Mouse (Mus musculus): ENCODE measurements around the gene Qars.

Qars gene

DNA sequence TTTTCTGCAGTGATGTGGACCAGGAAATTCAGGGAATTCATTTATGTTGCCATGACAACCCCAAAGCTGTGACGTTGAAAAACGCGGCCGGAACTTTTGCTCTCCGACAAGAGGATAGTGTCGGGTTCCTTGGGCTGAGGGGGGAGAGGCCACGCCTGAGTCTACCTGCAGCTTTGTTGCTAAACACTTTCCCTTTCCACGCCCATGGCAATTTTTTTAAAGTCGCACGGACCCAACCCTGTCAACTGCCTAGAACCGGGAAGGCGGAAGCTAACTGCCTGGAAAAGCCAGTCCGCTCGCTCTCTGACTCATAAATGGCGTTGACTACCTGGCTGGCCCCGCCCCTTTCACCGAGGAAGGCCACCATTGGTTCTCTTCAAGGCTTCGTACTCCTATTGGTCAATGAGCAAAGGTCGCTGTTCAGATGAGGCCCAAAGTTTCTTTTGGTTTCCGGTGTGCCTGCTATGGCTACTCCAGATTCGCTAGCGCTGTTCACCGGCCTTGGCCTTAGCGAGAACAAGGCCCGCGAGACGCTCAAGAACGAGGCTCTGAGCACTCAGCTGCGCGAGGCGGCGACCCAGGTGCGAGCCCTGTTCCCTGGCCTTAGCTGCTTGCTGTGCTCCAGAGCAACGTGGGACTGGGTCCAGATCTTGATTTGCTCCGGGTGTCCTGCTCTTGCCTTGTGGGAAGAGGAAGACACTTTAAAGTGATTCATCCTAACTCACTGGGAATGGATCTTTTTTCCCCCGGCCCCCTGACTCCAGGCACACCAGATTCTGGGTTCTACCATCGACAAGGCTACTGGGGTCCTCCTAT lies at the start of gene Qars:
Gene Qars (plus strand): TSS at position 88 of the 816 bp plus-strand sequence.
- peak; percentile 89 for DNase-seq

DNA sequence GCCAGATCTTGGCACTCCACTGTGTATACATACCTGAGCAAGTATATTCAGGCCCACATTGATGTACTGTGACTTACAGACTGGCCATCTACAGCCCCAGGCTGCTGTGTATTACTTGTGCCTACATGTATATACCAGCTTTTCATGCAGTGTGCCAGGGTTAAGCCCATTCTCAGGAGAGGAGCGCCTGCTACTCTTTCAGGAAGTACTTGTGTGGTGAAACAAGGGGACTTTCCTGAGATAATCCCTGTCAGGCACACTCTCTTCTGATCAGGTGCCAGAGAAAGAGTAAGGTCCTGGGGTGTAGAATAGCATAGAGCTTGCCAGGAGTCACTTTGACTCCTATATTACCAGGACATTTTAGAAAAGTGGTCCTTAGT lies 47.6 kb upstream of the Qars start:
- no peak for DNase-seq

DNA sequence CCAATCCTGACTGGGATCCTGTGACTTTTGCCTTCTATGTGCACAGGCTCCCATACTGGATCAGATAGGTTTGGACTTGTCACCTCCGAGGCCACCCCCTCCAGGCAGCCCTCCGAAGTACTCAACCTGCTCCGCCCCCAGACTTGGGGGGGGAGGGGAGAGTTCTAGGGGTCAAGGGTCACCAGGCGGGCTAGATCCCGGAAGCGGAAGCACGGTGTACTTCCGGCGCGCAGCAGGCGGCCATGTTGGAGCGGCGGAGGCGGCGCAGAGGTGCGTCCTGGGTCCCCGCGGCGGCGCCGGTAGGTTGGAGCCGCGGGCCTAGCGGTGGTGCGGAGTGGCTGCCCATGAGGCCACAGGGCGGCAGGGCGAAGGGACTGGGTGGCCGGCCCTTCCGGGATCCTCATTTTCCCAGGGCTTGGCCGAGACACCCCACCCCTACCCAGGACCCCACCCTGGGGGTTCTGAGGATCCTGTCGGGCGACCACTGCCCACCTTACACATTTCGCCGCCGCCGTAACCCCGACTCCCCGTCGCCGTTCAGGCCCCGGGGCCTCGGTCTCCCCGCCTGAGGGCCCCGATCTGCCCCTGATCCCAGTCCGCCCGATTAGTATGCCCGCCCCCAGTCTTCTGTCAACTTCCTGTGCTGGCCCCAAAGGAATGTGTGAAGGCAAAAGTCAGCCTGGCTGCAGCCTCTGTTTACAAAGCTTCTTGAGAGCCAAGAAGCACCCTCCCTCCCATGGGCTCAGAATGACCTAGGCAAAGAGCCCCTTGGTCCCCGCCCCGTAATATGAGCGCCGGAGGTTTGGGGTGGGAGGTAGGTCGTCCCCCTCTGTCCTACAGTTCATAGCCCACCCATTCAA lies 47.0 kb upstream of the Qars start, which contains the start of gene Ccdc71:
Gene Ccdc71 (plus strand): TSS at position 209 of the 860 bp plus-strand sequence.
- peak; percentile 87 for DNase-seq

DNA sequence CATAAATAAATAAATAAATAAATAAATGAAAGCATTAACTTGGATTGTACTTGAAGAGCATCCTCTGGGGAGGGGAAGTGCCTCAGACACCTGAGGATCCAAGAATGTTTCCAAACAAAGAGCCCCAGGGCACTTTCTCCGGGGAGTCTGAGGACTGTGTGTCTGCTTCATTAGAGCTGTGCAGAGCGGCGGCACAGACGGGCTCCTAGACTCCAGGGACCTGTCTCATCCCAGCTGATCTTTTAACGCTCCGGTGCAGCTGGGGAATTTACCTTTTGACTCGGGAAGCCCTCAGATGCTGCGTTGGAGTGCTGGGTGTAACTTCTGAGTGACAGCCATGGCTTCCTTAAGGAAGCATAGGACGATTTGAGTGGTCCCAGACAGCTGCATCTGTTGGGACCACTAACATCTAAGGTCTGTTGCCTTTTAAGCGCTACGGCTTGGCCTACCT lies 46.3 kb upstream of the Qars start, which contains the start of gene Klhdc8b:
Gene Klhdc8b (minus strand): TSS at position 401 of the 451 bp plus-strand sequence.
- DNase-seq = no peak

DNA sequence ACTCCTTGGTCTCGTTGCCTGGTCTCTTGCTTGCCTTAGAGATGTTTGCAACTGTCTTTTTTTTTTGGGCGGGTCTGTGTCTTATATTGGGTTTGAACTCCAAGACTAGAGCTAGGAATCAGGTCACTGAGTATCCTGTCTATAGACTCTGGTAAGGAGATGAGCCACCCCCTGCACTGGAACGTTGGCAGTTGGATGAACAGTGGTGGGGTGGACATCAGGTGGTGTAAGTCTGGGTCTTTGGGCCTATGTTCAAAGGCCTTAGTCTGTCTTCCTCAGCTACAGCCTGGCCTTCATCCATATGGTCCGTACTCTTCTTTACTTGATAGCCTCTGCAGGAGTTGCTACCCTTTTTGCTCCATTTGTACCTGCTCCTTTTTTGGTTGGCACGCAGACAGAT lies 45.8 kb upstream of the Qars start:
- DNase-seq = no peak

- no peak for DNase-seq
Measured at GRCm38 (mm10) chr9:108462192-108462591, 45.3 kb upstream of the Qars start.

DNA sequence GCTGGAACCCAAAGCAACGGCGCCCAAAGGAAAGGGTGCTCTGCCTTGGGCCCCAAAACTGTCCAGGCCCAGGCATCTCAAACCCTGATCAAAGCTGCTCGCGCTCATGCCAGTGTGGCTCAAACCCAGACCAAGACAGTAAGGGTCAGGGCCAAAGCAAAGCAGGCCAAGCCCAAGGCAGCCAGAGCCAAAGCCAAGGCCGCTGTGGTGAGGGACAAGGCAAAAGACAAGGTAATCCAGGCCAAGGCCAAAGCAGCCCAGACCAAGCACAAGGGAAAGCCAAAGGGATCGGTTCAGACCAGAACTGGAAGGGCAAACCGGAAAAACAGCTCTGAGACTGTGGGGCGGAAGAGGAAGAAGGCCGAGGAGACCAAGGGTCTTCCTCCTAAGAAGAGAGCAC lies 43.8 kb upstream of the Qars start:
- DNase-seq = no peak

DNA sequence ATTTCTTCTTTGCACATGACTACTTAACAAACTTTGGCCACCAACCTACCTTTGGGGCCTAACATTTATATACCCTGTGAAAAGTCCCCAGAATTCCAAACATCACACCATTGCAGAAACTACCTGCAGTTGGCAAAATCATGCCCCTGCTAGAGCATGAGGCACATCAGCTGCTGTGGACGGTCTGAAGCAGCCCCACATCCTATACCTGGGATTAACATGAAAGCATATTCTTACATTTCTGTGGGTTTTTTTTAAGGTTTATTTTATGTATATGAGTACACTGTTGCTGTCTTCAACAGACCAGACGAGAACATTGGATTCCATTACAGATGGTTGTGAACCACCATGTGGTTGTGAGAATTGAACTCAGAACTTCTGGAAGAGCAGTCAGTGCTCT lies 41.3 kb upstream of the Qars start:
- DNase-seq = no peak

DNA sequence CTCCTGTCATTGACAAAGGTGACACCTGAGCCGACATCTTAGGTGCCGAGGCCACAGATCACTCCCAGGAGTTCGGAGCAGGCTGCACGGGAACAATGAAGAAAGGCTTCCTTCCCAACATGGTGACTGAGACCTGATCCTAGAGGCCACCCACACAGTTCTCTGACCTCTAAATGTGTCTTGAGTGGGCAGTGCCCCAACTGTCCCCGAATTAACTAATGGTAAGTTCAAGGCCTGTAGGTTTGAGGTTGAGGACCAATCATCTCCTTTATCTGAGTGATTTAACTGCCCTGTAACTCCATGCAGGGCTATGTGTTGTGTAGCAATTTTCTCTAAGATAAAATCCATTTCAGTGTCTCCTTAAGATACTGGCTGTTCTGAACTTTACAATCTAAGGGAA lies 38.1 kb upstream of the Qars start:
- DNase-seq = no peak

- no peak for DNase-seq
Measured at GRCm38 (mm10) chr9:108469845-108470244, 37.7 kb upstream of the Qars start.

GRCm38 (mm10) chr9:108474528-108474927 lies 33.0 kb upstream of the Qars start:
- DNase-seq = no peak

- DNase-seq = peak; percentile 59
Measured at GRCm38 (mm10) chr9:108478638-108479156, 28.8 kb upstream of the Qars start.

DNA sequence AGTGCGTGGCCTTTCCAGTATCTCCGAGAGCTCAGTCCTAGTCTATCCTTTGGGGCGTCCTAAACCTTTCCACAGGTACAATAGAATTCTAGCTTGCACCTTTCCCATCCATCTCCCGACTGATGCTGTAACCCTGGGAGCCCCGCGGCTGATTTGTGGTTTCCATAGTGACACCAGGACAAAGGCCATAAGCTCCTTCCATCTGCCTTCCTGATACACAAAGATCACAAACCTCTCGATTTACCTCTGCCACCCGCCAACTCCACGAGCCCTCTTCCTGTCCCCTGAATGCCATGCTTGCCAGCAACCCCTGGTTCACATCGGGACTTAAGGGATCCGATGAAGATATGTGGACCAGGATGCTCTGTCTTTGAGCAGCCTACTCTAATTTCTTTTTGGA lies 28.3 kb upstream of the Qars start:
- no peak for DNase-seq

DNA sequence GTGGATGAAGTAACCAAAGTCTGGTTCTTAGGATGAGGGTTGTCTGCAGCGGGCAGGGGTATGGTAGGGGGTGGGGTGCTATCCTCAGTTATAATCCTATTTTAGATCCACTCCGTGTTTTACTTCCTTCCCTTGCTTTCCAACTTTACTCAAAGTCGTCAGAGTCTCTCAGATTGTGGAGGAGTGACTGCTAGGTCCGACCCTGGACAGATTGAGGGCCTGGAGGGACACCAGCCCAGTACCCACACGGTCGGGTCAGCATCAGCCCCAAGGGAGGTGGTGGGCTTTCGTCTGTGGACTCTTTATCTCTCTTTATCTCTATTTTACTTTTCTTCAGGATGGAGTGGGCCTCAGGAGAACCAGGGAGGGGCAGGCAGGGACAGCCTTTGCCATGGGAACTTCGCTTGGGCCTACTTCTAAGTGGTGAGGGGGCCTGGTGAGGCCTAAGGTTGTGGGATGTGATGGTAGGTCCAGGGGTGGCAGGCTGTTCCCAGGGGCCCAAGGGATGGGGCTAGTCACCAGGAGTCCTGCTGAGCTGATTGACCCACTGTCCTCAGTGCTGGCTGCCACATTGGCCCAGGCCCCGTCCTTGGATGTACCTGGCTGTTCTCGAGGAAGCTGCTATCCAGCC lies 27.7 kb upstream of the Qars start, which contains the start of gene Lamb2:
Gene Lamb2 (plus strand): TSS at position 16 of the 631 bp plus-strand sequence.
- DNase-seq = no peak

- no peak for DNase-seq
Measured at GRCm38 (mm10) chr9:108480813-108481519, 26.5 kb upstream of the Qars start.

- DNase-seq = no peak
Measured at GRCm38 (mm10) chr9:108481520-108482210, 25.8 kb upstream of the Qars start.

- no peak for DNase-seq
Measured at GRCm38 (mm10) chr9:108483051-108483790, 24.3 kb upstream of the Qars start.

GRCm38 (mm10) chr9:108484021-108484420 lies 23.5 kb upstream of the Qars start:
- DNase-seq = no peak

DNA sequence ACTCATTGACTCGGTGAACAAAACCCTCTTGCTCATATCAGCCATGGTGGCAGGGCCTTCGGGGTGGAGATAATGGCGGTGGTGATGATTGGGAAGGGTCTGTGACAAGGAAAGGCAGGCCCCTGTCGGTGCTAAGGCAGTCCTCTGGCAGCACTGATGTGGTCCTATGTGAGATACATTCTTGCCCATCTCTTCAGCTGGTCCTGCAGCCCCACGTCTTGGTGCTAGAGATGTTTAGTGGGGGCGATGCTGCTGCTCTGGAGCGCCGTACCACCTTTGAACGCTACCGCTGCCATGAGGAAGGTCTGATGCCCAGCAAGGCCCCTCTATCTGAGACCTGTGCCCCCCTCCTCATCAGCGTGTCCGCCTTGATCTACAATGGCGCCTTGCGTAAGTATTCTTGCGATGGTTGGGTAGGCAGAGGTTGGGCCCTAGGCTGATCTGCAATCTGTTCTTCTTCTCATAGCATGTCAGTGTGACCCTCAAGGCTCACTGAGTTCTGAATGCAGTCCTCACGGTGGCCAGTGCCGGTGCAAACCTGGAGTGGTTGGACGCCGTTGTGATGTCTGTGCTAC lies 22.1 kb upstream of the Qars start:
- no peak for DNase-seq

DNA sequence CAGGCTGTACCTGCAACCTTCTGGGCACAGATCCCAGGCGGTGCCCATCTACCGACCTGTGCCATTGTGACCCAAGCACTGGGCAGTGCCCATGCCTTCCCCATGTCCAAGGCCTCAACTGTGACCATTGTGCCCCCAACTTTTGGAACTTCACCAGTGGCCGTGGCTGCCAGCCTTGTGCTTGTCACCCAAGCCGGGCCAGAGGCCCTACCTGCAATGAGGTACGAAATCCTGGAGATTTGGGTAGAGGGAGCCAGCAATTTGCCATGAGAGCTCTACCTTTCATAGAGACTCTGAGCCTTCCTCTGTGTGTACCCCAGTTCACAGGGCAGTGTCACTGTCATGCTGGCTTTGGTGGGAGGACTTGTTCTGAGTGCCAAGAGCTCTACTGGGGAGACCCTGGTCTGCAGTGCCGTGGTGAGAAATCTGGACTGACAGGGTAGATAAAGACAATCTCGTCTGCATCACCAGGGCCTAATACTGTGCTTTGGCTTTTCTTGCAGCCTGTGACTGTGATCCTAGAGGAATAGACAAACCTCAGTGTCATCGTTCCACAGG lies 20.5 kb upstream of the Qars start:
- DNase-seq = no peak

All from right cerebral cortex, postnatal 4 days (tissue).